Mouse (Mus musculus) activated CD4-positive, CD25-positive, alpha-beta regulatory T cell (primary cell): ENCODE measurements around the gene Kpna1. TPM values are rescaled to one million over a fixed set of nuclear protein-coding genes. Genes with fewer than 3 reads are reported as not detected.

Experiments used
- polyA plus RNA-seq, 2 experiments: library from polyadenylated mRNA; unstranded; fragments of 100-300 nt; shearing (Covaris generic); gene quantifications; one replicate each; pipeline ENCODE4 v1.2.1; 2017

The Kpna1 gene
- polyA plus RNA-seq: 10 to 100 TPM; 50.4 to 64.1 TPM

GRCm38 (mm10) chr16:35978450-35978849, at the start of gene Kpna1:
TSS of gene Kpna1 (plus strand) at chr16:35978750.

DNA sequence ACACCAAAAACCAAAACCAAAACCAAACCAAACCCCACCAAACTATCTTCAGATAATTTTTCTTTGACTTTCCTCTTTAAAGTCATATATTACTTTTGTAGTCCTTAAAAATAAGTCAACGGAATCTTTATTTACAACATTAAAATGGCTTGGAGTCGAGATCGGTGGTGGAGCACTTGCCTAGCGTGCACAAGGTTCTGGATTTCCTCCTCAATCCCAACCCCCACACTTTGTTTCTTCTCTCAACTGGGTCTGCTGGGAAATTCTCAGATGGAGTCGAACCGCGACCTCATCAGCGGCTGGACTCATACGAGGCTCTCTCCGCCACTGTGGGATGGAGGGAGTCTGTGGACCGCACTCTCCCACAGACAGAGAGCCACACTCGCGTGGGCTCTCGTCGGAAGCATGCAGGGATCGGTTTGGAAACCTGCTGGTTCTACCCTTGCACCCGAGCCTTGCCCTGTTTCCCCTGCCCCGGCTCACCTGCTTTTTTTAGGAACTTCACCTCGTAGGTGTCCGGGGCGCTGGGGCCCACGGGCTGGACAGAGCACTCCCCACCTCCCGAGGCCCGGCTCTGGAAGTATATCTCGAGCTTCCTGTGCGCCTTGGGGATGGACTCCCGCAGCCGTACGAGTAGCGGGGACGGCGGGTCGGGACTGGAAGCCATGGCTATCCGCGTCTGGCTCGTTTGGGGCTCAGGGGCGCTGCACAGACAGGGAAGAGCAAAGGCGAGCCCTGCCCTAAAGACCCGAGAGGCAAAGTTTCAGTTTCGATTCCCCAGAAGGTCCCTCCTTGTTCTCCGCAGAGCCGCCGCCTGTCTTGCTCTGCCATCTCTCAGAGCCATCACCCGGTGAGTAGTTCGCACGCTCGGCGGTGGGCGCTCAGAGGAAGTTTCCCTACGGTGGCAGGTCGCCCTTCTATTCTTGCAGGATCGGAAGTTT, 40.1 kb upstream of the Kpna1 start, which contains the start of the genes Parp9 and Dtx3l:
Gene Parp9 (plus strand): TSS at position 260 of the 941 bp plus-strand sequence.
Gene Dtx3l (minus strand): TSS at position 941 of the 941 bp plus-strand sequence.

DNA sequence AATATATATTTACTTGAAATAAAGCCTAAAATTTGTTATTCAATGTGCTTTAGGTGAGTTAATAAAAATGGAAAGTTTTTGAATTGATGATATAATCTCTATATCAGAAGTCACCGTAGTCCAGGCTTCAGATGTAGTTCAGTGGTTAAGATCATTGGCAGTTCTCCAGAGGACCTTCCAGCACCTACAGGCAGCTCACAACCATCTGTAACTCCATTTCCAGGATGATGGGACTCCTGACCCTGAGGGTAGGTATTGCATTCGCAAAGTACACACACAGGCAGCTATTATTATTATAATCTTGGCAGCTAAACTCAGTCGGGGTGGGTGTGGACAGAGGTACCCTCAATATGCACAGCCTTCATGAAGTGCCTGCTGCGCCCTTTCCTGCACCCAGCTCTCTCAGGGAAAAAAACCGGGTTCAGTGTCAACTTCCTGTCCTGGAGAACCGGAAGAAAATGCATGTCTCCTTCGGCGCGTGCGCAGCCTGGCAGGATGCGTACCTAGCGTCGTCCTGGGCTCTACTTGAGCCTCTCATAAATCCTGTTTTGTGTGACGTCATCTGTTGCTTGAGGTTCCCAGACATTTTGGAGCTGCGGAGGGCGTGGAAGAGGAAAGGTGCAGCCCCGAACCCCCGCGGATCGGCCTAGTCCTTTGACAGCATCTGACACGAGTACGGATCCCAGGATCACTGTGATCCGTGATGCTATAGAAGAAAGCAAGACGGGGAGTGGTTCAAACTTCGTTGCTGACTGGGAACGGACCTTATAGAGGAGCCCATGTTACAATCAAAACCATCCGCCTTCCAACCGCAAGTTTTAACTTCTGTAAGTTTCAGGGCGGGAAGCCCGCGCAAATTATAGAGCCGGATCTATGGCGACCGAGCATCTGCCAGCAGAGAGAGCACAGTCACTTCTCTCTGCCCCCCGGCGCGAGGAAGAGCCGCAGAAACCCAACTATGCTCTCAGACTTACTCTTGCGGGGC, 62.4 kb downstream of the Kpna1 start, which contains the start of gene Wdr5b:
Gene Wdr5b (plus strand): TSS at position 551 of the 985 bp plus-strand sequence.

GRCm38 (mm10) chr16:36071450-36072379, 93.2 kb downstream of the Kpna1 start, which contains the start of the genes Fam162a and Ccdc58:
TSS of gene Fam162a (minus strand) at chr16:36071594.
TSS of gene Ccdc58 (plus strand) at chr16:36071685.

Other genes with a start within 250 kb of the Kpna1 start
- gene Dirc2, start 209.4 kb upstream of the Kpna1 start, polyA plus RNA-seq: 10 to 100 TPM; 22.6 to 27.8 TPM
- 10 to 100 TPM; 19.5 to 29.6 TPM for gene Hspbap1, start 208.4 kb upstream of the Kpna1 start, polyA plus RNA-seq
- gene Parp14, start 107.2 kb upstream of the Kpna1 start, polyA plus RNA-seq: 10 to 100 TPM; 72.6 to 94.6 TPM
- 100 to 1,000 TPM; 124 to 132 TPM for gene Parp9, start 40.3 kb upstream of the Kpna1 start, polyA plus RNA-seq
- 100 to 1,000 TPM in 1 of 2 experiments, 10 to 100 TPM in 1; 70.1 to 103 TPM for gene Dtx3l, start 39.6 kb upstream of the Kpna1 start, polyA plus RNA-seq
- gene Wdr5b, start 62.4 kb downstream of the Kpna1 start, polyA plus RNA-seq: 1 to 10 TPM; 5.1 to 8.6 TPM
- gene Fam162a, start 92.8 kb downstream of the Kpna1 start, polyA plus RNA-seq: 100 to 1,000 TPM; 108 to 121 TPM
- 10 to 100 TPM; 28.4 to 30.6 TPM for gene Ccdc58, start 92.9 kb downstream of the Kpna1 start, polyA plus RNA-seq
- under 1 TPM in 1 of 2 experiments, not detected in 1; 0.65 TPM for gene Csta1, start 152.5 kb downstream of the Kpna1 start, polyA plus RNA-seq
- gene Stfa2l1, start 178.1 kb downstream of the Kpna1 start, polyA plus RNA-seq: not detected
- not detected for gene Gm5483, start 205.5 kb downstream of the Kpna1 start, polyA plus RNA-seq
- not detected for gene Gm5416, start 231.7 kb downstream of the Kpna1 start, polyA plus RNA-seq
- gene 2010005H15Rik, start 242.7 kb downstream of the Kpna1 start, polyA plus RNA-seq: not detected